Mouse (Mus musculus) cerebellum, adult 9-11 months (tissue): ENCODE data around the gene Shisa8.

Experiments used
- DNase-seq: peaks from one replicate; pipeline ENCODE4 v3.0.0; 2022

Shisa8 gene

GRCm38 (mm10) chr15:82203090-82203489 lies 9.5 kb downstream of the Shisa8 start:
- peak; percentile 71 for DNase-seq

GRCm38 (mm10) chr15:82202086-82202485 lies 10.5 kb downstream of the Shisa8 start:
- peak; percentile 63 for DNase-seq

- DNase-seq: peak; percentile 67
Observed at GRCm38 (mm10) chr15:82199546-82199945, 13.1 kb downstream of the Shisa8 start.

- no peak for DNase-seq
Observed at GRCm38 (mm10) chr15:82198342-82198741, 14.3 kb downstream of the Shisa8 start.

GRCm38 (mm10) chr15:82197937-82198336 lies 14.7 kb downstream of the Shisa8 start:
- DNase-seq: no peak

GRCm38 (mm10) chr15:82197246-82197750 lies 15.3 kb downstream of the Shisa8 start:
- no peak for DNase-seq

GRCm38 (mm10) chr15:82196300-82196699 lies 16.3 kb downstream of the Shisa8 start:
- DNase-seq: peak; percentile 69

- DNase-seq: no peak
Observed at GRCm38 (mm10) chr15:82192617-82193016, 20.0 kb downstream of the Shisa8 start.

- no peak for DNase-seq
Observed at GRCm38 (mm10) chr15:82188481-82189240, 24.0 kb downstream of the Shisa8 start.

GRCm38 (mm10) chr15:82187924-82188323 lies 24.7 kb downstream of the Shisa8 start:
- DNase-seq: no peak

- DNase-seq: no peak
Observed at GRCm38 (mm10) chr15:82187401-82187800, 25.2 kb downstream of the Shisa8 start.

GRCm38 (mm10) chr15:82186931-82187330 lies 25.7 kb downstream of the Shisa8 start:
- no peak for DNase-seq

GRCm38 (mm10) chr15:82186131-82186530 lies 26.5 kb downstream of the Shisa8 start:
- DNase-seq: no peak

GRCm38 (mm10) chr15:82185062-82185783 lies 27.4 kb downstream of the Shisa8 start:
- DNase-seq: no peak

- DNase-seq: no peak
Observed at GRCm38 (mm10) chr15:82184656-82185055, 28.0 kb downstream of the Shisa8 start.

GRCm38 (mm10) chr15:82184183-82184582 lies 28.4 kb downstream of the Shisa8 start:
- no peak for DNase-seq

- DNase-seq: no peak
Observed at GRCm38 (mm10) chr15:82183596-82183995, 29.0 kb downstream of the Shisa8 start.

GRCm38 (mm10) chr15:82182311-82182710 lies 30.3 kb downstream of the Shisa8 start:
- no peak for DNase-seq

- DNase-seq: no peak
Observed at GRCm38 (mm10) chr15:82181131-82181530, 31.5 kb downstream of the Shisa8 start.

GRCm38 (mm10) chr15:82177743-82178290 lies 34.8 kb downstream of the Shisa8 start:
- DNase-seq: no peak

GRCm38 (mm10) chr15:82175091-82175490 lies 37.5 kb downstream of the Shisa8 start:
- DNase-seq: no peak

- DNase-seq: peak; percentile 80
Observed at GRCm38 (mm10) chr15:82172648-82173047, 40.0 kb downstream of the Shisa8 start.
